Mouse (Mus musculus): ENCODE results near the gene Adamts14. TPM values are rescaled to one million over a fixed set of nuclear protein-coding genes. Genes with fewer than 3 reads are reported as not detected.

The Adamts14 gene
- polyA plus RNA-seq, 1 experiment from 2014 or later = 0.64 TPM

DNA sequence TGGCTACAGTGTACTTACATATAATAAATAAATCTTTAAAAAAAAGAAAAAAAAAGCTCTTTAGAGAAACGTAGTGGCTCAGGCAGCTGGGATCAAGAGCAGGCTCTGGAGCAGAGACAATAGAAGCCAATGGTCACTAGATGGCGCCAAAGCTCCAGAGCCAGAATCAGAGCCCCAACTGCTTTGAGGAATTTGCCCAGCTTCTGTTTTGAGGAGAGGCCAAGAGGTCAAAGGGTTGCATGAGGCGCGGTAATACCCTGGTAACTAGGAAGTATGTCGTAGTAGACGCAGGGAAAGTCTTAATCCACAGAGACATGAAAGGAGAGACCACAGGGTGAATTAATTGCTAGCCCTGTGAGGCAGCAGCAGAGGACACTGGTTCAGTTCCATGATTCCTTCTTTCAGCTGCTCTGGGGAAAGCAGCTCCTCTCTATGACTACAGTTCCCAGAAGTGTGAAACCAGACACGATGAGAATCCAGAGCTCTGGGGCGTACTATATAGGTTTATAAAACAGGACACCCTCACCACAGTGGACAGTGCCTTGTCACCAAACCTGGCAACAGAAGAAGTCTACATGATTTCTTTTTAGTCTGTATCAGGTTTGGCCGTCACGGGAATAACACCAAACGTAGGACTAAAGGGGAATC, 73.5 kb downstream of the Adamts14 start:
- Histone ChIP-seq H3K4me1 (ENCODE audit: control insufficient read depth, insufficient read depth, low read length) (no peaks in the 10 kb centered on the region), H3K4me2 (no peak overlapping the region), H3K9ac (ENCODE audit: low read depth, low read length) (no peak overlapping the region), H3K27me3 (ENCODE audit: control insufficient read depth, insufficient read depth, low read length) (0 out of 2 replicates have a peak, but pooled peaks cover 5% of the 10 kb centered on the region), H3K4me3 (ENCODE audit: low read depth, low read length) (no peak overlapping the region), H3K9me3 (replicated peaks; ENCODE audit: control insufficient read depth, low read length) (no peaks in the 10 kb centered on the region), H3K36me3 (ENCODE audit: control insufficient read depth, insufficient read depth, low read length) (no peaks in the 10 kb centered on the region), H3K27ac (ENCODE audit: low read depth, low read length) (no peak overlapping the region)
- 31% methylated on average over 11 of the region's 11 CpGs for WGBS (ENCODE audit: insufficient replicate concordance)
- no peak for ATAC-seq (replicated peaks; ENCODE audit: insufficient number of reproducible peaks, low FRiP score, low TSS enrichment)

DNA sequence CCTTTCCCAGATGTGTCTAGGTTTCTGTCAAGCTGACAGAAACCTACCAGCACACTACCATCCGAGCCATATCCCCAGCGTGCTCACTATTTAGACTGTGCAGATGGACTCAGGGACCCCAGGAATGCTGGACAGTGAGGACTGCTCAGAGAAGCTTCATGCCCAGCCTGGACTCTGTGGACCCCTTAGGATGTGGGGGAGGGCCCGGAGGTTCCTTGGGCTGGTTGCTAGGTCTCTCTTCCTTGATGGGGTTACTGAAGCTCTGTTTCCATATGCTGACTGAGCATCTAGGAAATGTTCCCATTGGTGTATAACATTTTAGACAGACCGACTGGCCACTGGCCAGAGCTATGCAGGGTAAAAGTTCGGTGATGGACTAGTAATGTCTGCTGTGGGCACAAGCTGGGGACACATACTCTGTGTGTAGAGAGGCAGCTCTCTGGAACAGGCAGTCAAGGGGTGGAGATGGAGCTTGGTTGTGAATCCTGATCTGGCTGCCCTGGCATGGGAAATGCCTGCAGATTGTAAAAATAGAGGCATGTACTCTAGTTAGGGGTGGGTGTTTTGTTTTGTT, 77.4 kb downstream of the Adamts14 start:
- Histone ChIP-seq H3K4me2 (no peak overlapping the region), H3K36me3 (ENCODE audit: control insufficient read depth, insufficient read depth, low read length) (no peaks in the 10 kb centered on the region), H3K4me3 (ENCODE audit: low read depth, low read length) (no peak overlapping the region), H3K4me1 (ENCODE audit: control insufficient read depth, insufficient read depth, low read length) (no peaks in the 10 kb centered on the region), H3K9ac (ENCODE audit: low read depth, low read length) (no peak overlapping the region), H3K27me3 (ENCODE audit: control insufficient read depth, insufficient read depth, low read length) (0 out of 2 replicates have a peak, but pooled peaks cover 5% of the 10 kb centered on the region), H3K9me3 (replicated peaks; ENCODE audit: control insufficient read depth, low read length) (no peaks in the 10 kb centered on the region), H3K27ac (ENCODE audit: low read depth, low read length) (no peak overlapping the region)
- 73% methylated on average over 5 of the region's 5 CpGs for WGBS (ENCODE audit: insufficient replicate concordance)
- ATAC-seq (replicated peaks; ENCODE audit: insufficient number of reproducible peaks, low FRiP score, low TSS enrichment) = no peak

- WGBS (ENCODE audit: insufficient replicate concordance) = 68% methylated on average over 8 of the region's 8 CpGs
- no peak for ATAC-seq (replicated peaks; ENCODE audit: insufficient number of reproducible peaks, low FRiP score, low TSS enrichment)
- H3K27ac ChIP-seq (ENCODE audit: low read depth, low read length) = no peak overlapping the region
Observed at GRCm38 (mm10) chr10:61195216-61195615, 78.0 kb downstream of the Adamts14 start.

DNA sequence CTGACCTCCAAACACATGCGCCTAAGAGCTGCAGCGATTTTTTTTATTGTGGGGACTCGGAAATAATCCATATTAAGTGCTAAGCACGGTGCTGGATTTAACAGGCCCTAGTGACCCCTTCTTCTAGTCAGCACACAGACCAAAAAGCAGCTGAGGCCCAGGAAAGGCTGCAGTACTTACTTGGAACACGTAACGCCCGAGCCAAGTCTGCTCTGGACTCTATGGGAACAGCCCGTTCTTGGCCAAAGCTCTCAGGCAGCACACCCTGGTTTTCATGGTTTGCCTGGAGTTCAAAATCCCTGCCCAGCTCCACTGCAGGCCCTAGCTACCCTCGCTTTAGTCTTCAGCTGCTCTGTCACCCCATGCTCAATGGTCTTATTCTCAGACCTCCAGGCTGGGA, 78.6 kb downstream of the Adamts14 start:
- H3K36me3 ChIP-seq (ENCODE audit: control insufficient read depth, insufficient read depth, low read length) = no peaks in the 10 kb centered on the region
- no peak for ATAC-seq (replicated peaks; ENCODE audit: insufficient number of reproducible peaks, low FRiP score, low TSS enrichment)
- WGBS (ENCODE audit: insufficient replicate concordance) = 77% methylated on average over 9 of the region's 9 CpGs

More at GRCm38 (mm10) chr10:61195216-61195615, 78.0 kb downstream of the Adamts14 start:
- Histone ChIP-seq H3K27me3 (ENCODE audit: control insufficient read depth, insufficient read depth, low read length) (0 out of 2 replicates have a peak, but pooled peaks cover 5% of the 10 kb centered on the region), H3K36me3 (ENCODE audit: control insufficient read depth, insufficient read depth, low read length) (no peaks in the 10 kb centered on the region), H3K9ac (ENCODE audit: low read depth, low read length) (no peak overlapping the region), H3K4me2 (no peak overlapping the region), H3K4me3 (ENCODE audit: low read depth, low read length) (no peak overlapping the region), H3K9me3 (replicated peaks; ENCODE audit: control insufficient read depth, low read length) (no peaks in the 10 kb centered on the region), H3K4me1 (ENCODE audit: control insufficient read depth, insufficient read depth, low read length) (no peaks in the 10 kb centered on the region)

DNA sequence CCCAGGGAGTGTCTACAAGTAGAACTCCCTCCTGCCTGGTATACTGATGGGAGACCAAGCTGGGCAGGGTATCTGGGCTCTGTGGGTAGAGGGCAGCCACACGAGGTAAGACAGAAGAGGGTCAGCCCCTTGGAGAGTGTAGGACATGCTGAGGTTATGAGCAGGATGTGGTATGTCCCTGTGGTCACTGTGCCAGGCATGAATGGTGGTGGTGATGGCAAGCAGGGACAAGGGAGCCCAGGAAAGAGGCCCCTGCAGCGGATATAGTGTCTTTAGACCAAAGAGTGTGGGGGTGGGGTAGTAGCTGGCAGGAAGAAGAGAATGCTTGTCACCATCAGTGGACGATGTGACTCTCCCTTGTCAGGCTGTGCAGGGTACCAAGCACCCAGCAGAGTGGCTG, 85.2 kb downstream of the Adamts14 start:
- no peaks in the 10 kb centered on the region for H3K36me3 ChIP-seq (ENCODE audit: control insufficient read depth, insufficient read depth, low read length)
- H3K9ac ChIP-seq (ENCODE audit: low read depth, low read length) = no peak overlapping the region
- 60% methylated on average over 3 of the region's 3 CpGs for WGBS (ENCODE audit: insufficient replicate concordance)
- H3K27ac ChIP-seq (ENCODE audit: low read depth, low read length) = no peak overlapping the region
- H3K4me1 ChIP-seq (ENCODE audit: control insufficient read depth, insufficient read depth, low read length) = no peaks in the 10 kb centered on the region
- ATAC-seq (replicated peaks; ENCODE audit: insufficient number of reproducible peaks, low FRiP score, low TSS enrichment) = no peak
- peaks cover 7% of the 10 kb centered on the region for H3K27me3 ChIP-seq (ENCODE audit: control insufficient read depth, insufficient read depth, low read length)
- no peak overlapping the region for H3K4me2 ChIP-seq
- no peaks in the 10 kb centered on the region for H3K9me3 ChIP-seq (replicated peaks; ENCODE audit: control insufficient read depth, low read length)
- no peak overlapping the region for H3K4me3 ChIP-seq (ENCODE audit: low read depth, low read length)

More for the DNA sequence above, 78.6 kb downstream of the Adamts14 start:
- 0 out of 2 replicates have a peak, but pooled peaks cover 5% of the 10 kb centered on the region for H3K27me3 ChIP-seq (ENCODE audit: control insufficient read depth, insufficient read depth, low read length)
- H3K4me3 ChIP-seq (ENCODE audit: low read depth, low read length) = no peak overlapping the region
- H3K27ac ChIP-seq (ENCODE audit: low read depth, low read length) = no peak overlapping the region
- no peak overlapping the region for H3K4me2 ChIP-seq
- no peak overlapping the region for H3K9ac ChIP-seq (ENCODE audit: low read depth, low read length)
- H3K9me3 ChIP-seq (replicated peaks; ENCODE audit: control insufficient read depth, low read length) = no peaks in the 10 kb centered on the region
- H3K4me1 ChIP-seq (ENCODE audit: control insufficient read depth, insufficient read depth, low read length) = no peaks in the 10 kb centered on the region

DNA sequence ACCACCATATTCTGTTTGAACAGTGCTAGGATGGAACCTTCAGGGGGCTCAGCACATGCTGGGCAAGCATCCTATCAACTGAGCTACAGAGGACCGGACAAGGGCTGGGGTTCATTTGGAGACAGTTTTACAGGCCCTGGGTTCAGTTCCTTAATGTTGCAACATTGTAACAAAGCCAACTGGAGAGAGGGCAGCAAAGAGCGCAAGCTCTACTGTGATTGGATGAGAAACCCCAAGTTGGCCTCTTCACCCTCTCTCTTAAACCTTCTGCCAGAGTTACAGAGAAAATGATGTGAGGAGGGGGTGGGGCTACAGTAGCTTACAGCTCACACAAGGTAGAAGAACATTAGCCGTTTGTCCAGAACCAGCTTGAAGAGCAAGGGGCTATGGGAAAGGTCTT, 86.2 kb downstream of the Adamts14 start:
- Histone ChIP-seq H3K4me3 (ENCODE audit: low read depth, low read length) (no peak overlapping the region), H3K36me3 (ENCODE audit: control insufficient read depth, insufficient read depth, low read length) (no peaks in the 10 kb centered on the region), H3K4me2 (no peak overlapping the region), H3K27ac (ENCODE audit: low read depth, low read length) (no peak overlapping the region), H3K27me3 (ENCODE audit: control insufficient read depth, insufficient read depth, low read length) (peaks cover 7% of the 10 kb centered on the region), H3K9ac (ENCODE audit: low read depth, low read length) (no peak overlapping the region), H3K9me3 (replicated peaks; ENCODE audit: control insufficient read depth, low read length) (no peaks in the 10 kb centered on the region), H3K4me1 (ENCODE audit: control insufficient read depth, insufficient read depth, low read length) (no peaks in the 10 kb centered on the region)
- 71% methylated on average over 3 of the region's 3 CpGs for WGBS (ENCODE audit: insufficient replicate concordance)
- ATAC-seq (replicated peaks; ENCODE audit: insufficient number of reproducible peaks, low FRiP score, low TSS enrichment) = no peak

GRCm38 (mm10) chr10:61179927-61180326, 93.3 kb downstream of the Adamts14 start:
- peaks cover 2% of the 10 kb centered on the region; the same call in 1 of the 2 replicates for H3K4me1 ChIP-seq (ENCODE audit: control insufficient read depth, insufficient read depth, low read length)
- H3K4me3 ChIP-seq (ENCODE audit: low read depth, low read length) = no peak overlapping the region
- no peaks in the 10 kb centered on the region for H3K9me3 ChIP-seq (replicated peaks; ENCODE audit: control insufficient read depth, low read length)
- H3K36me3 ChIP-seq (ENCODE audit: control insufficient read depth, insufficient read depth, low read length) = no peaks in the 10 kb centered on the region
- ATAC-seq (replicated peaks; ENCODE audit: insufficient number of reproducible peaks, low FRiP score, low TSS enrichment) = no peak
- H3K9ac ChIP-seq (ENCODE audit: low read depth, low read length) = no peak overlapping the region
- H3K27me3 ChIP-seq (ENCODE audit: control insufficient read depth, insufficient read depth, low read length) = peaks cover 22% of the 10 kb centered on the region
- H3K27ac ChIP-seq (ENCODE audit: low read depth, low read length) = no peak overlapping the region
- no peak overlapping the region for H3K4me2 ChIP-seq
- WGBS (ENCODE audit: insufficient replicate concordance) = 71% methylated on average over 6 of the region's 6 CpGs

GRCm38 (mm10) chr10:61178687-61179086, 94.6 kb downstream of the Adamts14 start:
- Histone ChIP-seq H3K27me3 (ENCODE audit: control insufficient read depth, insufficient read depth, low read length) (peaks cover 20% of the 10 kb centered on the region), H3K36me3 (ENCODE audit: control insufficient read depth, insufficient read depth, low read length) (no peaks in the 10 kb centered on the region), H3K9me3 (replicated peaks; ENCODE audit: control insufficient read depth, low read length) (no peaks in the 10 kb centered on the region), H3K4me2 (no peak overlapping the region), H3K4me1 (ENCODE audit: control insufficient read depth, insufficient read depth, low read length) (peaks cover 2% of the 10 kb centered on the region; the same call in 1 of the 2 replicates), H3K4me3 (ENCODE audit: low read depth, low read length) (no peak overlapping the region), H3K27ac (ENCODE audit: low read depth, low read length) (no peak overlapping the region), H3K9ac (ENCODE audit: low read depth, low read length) (no peak overlapping the region)
- 76% methylated on average over 8 of the region's 8 CpGs for WGBS (ENCODE audit: insufficient replicate concordance)
- ATAC-seq (replicated peaks; ENCODE audit: insufficient number of reproducible peaks, low FRiP score, low TSS enrichment) = no peak

GRCm38 (mm10) chr10:61177751-61178150, 95.5 kb downstream of the Adamts14 start:
- ATAC-seq (replicated peaks; ENCODE audit: insufficient number of reproducible peaks, low FRiP score, low TSS enrichment) = no peak
- Histone ChIP-seq H3K4me3 (ENCODE audit: low read depth, low read length) (no peak overlapping the region), H3K4me2 (no peak overlapping the region), H3K9me3 (replicated peaks; ENCODE audit: control insufficient read depth, low read length) (no peaks in the 10 kb centered on the region), H3K4me1 (ENCODE audit: control insufficient read depth, insufficient read depth, low read length) (peaks cover 2% of the 10 kb centered on the region; the same call in 1 of the 2 replicates), H3K27ac (ENCODE audit: low read depth, low read length) (no peak overlapping the region), H3K9ac (ENCODE audit: low read depth, low read length) (no peak overlapping the region), H3K27me3 (ENCODE audit: control insufficient read depth, insufficient read depth, low read length) (peaks cover 19% of the 10 kb centered on the region), H3K36me3 (ENCODE audit: control insufficient read depth, insufficient read depth, low read length) (no peaks in the 10 kb centered on the region)
- 74% methylated on average over 4 of the region's 4 CpGs for WGBS (ENCODE audit: insufficient replicate concordance)
